Mouse (Mus musculus) urinary bladder, postnatal 10 days (tissue): ENCODE data around the gene Pde4d.

Experiments
- DNase-seq: peaks from one replicate; pipeline ENCODE4 v3.0.0; 2022; ENCODE audit warnings: low spot score

Gene Pde4d

GRCm38 (mm10) chr13:108449116-108450097, at the start of gene Pde4d:
Gene Pde4d, plus strand, starts transcription at chr13:108449948.
- DNase-seq, result no peak

GRCm38 (mm10) chr13:108403197-108403596, 46.6 kb upstream of the Pde4d start:
- no peak for DNase-seq

- DNase-seq, result no peak
These were observed 45.4 kb upstream of the Pde4d start for GRCm38 (mm10) chr13:108404372-108404771.

- DNase-seq, result no peak
These were observed 34.3 kb upstream of the Pde4d start for GRCm38 (mm10) chr13:108415464-108415863.

GRCm38 (mm10) chr13:108418741-108419507, 30.8 kb upstream of the Pde4d start:
- DNase-seq, result no peak

- DNase-seq, result no peak
These were observed 23.4 kb upstream of the Pde4d start for GRCm38 (mm10) chr13:108426322-108426721.

GRCm38 (mm10) chr13:108428809-108429208, 20.9 kb upstream of the Pde4d start:
- no peak for DNase-seq

- no peak for DNase-seq
These were observed 20.1 kb upstream of the Pde4d start for GRCm38 (mm10) chr13:108429623-108430022.

GRCm38 (mm10) chr13:108431776-108432175, 18.0 kb upstream of the Pde4d start:
- no peak for DNase-seq

GRCm38 (mm10) chr13:108435687-108436086, 14.1 kb upstream of the Pde4d start:
- no peak for DNase-seq

GRCm38 (mm10) chr13:108437424-108437823, 12.3 kb upstream of the Pde4d start:
- DNase-seq, result no peak

- no peak for DNase-seq
These were observed 10.7 kb upstream of the Pde4d start for GRCm38 (mm10) chr13:108439012-108439411.

- no peak for DNase-seq
These were observed 1.3 kb upstream of the Pde4d start for GRCm38 (mm10) chr13:108448348-108448931.

GRCm38 (mm10) chr13:108451122-108451521, 1.4 kb downstream of the Pde4d start:
- no peak for DNase-seq

- DNase-seq, result no peak
These were observed 3.5 kb downstream of the Pde4d start for GRCm38 (mm10) chr13:108453064-108453919.

GRCm38 (mm10) chr13:108462518-108462917, 12.8 kb downstream of the Pde4d start:
- no peak for DNase-seq

GRCm38 (mm10) chr13:108465755-108466154, 16.0 kb downstream of the Pde4d start:
- no peak for DNase-seq

- DNase-seq, result no peak
These were observed 17.3 kb downstream of the Pde4d start for GRCm38 (mm10) chr13:108467046-108467445.

GRCm38 (mm10) chr13:108480451-108480850, 30.7 kb downstream of the Pde4d start:
- no peak for DNase-seq

GRCm38 (mm10) chr13:108485036-108485435, 35.3 kb downstream of the Pde4d start:
- no peak for DNase-seq

- DNase-seq, result no peak
These were observed 37.3 kb downstream of the Pde4d start for GRCm38 (mm10) chr13:108487066-108487465.

GRCm38 (mm10) chr13:108489825-108490224, 40.1 kb downstream of the Pde4d start:
- no peak for DNase-seq
